8 mouse cellular contexts compared by ENCODE assay signal in genomic region chr8:70607603-70607897, GRCm38 (mm10). TPM values are rescaled to one million over a fixed set of nuclear protein-coding genes. Genes with fewer than 3 reads are reported as not detected.
DNase-seq lines count a peak whose midpoint lies in the region; ATAC-seq and TF ChIP-seq lines count a peak whose summit lies in the region.

No protein-coding gene starts in this region.

- no peak for ATAC-seq in limb, embryonic 11.5 days (ENCODE audit: insufficient number of reproducible peaks, low FRiP score, low TSS enrichment, low read depth)
- no peak for ATAC-seq in granulocyte monocyte progenitor cell, adult 5-6 weeks (replicated peaks; ENCODE audit: poor library complexity, severe bottlenecking)

- no peak overlapping the region; the same call in 1 of the 2 replicates for H3K27ac ChIP-seq in testis, adult 2 months (ENCODE audit: control insufficient read depth, insufficient read depth, low read depth, low read length)
- H3K27ac ChIP-seq in limb, embryonic 11.5 days (replicated peaks; ENCODE audit: low read depth, low read length), result peak overlapping the region; percentile 100; the same call in 1 of the 2 replicates
- H3K27ac ChIP-seq in olfactory bulb, adult 2 months (ENCODE audit: insufficient read depth, low read depth, low read length), result peak overlapping the region; percentile 85

- H3K27me3 ChIP-seq in testis, adult 2 months (ENCODE audit: control insufficient read depth, insufficient read depth, low read length), result no peaks in the 10 kb centered on the region
- H3K27me3 ChIP-seq in limb, embryonic 11.5 days (ENCODE audit: control insufficient read depth, insufficient read depth, low read length), result no peaks in the 10 kb centered on the region

- 22% methylated on average over 6 of the region's 6 CpGs for WGBS in limb, embryonic 11.5 days
- WGBS in olfactory bulb, adult 2 months, result 17% methylated on average over 6 of the region's 6 CpGs

- no peak for TF ChIP-seq POLR2A in testis, adult 2 months (IDR thresholded peaks at IDR 0.05; ENCODE audit: control insufficient read depth, low read depth, low read length)
- no peak for TF ChIP-seq POLR2A in olfactory bulb, adult 2 months (IDR thresholded peaks at IDR 0.05; ENCODE audit: insufficient read depth, low read depth, low read length)

- no peaks in the 10 kb centered on the region for H3K9me3 ChIP-seq in limb, embryonic 11.5 days (ENCODE audit: control insufficient read depth, low read length)

- H3K36me3 ChIP-seq in testis, adult 2 months (ENCODE audit: control insufficient read depth, insufficient read depth, low read length), result no peaks in the 10 kb centered on the region
- H3K36me3 ChIP-seq in limb, embryonic 11.5 days (ENCODE audit: control insufficient read depth, insufficient read depth, low read length), result peaks cover 3% of the 10 kb centered on the region; the same call in 1 of the 2 replicates

- peak overlapping the region; percentile 90 for H3K4me2 ChIP-seq in limb, embryonic 11.5 days (ENCODE audit: low read depth, severe bottlenecking)

- peak overlapping the region; percentile 83 for H3K4me3 ChIP-seq in testis, adult 2 months (ENCODE audit: control insufficient read depth, low read depth, low read length)
- peak overlapping the region; percentile 79 for H3K4me3 ChIP-seq in limb, embryonic 11.5 days (ENCODE audit: low read depth, low read length)
- H3K4me3 ChIP-seq in olfactory bulb, adult 2 months (ENCODE audit: insufficient read depth, low read depth, low read length), result peak overlapping the region; percentile 87

- H3K9ac ChIP-seq in limb, embryonic 11.5 days (ENCODE audit: low read length), result peak overlapping the region; percentile 92

- DNase-seq in cerebellum, adult 9-11 months, result peak; percentile 65
- DNase-seq in cerebellum, adult 9-10 months, result no peak
- no peak for DNase-seq in testis, postnatal 10 days (ENCODE audit: low spot score)
- DNase-seq in limb, embryonic 11.5 days (ENCODE audit: low spot score), result no peak
- no peak for DNase-seq in left cerebral cortex, adult 18-20 months (ENCODE audit: low spot score in 2 of 2)

- H3K4me1 ChIP-seq in testis, adult 2 months (ENCODE audit: control insufficient read depth, insufficient read depth, low read length), result peaks cover 37% of the 10 kb centered on the region
- peaks cover 26% of the 10 kb centered on the region for H3K4me1 ChIP-seq in limb, embryonic 11.5 days (ENCODE audit: control insufficient read depth, insufficient read depth, low read length)
- H3K4me1 ChIP-seq in olfactory bulb, adult 2 months (ENCODE audit: control insufficient read depth, insufficient read depth, low read length), result peaks cover 73% of the 10 kb centered on the region

- TF ChIP-seq CTCF in testis, adult 2 months (IDR thresholded peaks at IDR 0.05; ENCODE audit: control insufficient read depth, insufficient read depth, insufficient replicate concordance, low read depth, low read length), result no peak
- no peak for TF ChIP-seq CTCF in olfactory bulb, adult 2 months (IDR thresholded peaks at IDR 0.05; ENCODE audit: insufficient read depth, low read depth, low read length)

RNA-seq across cellular contexts. Expression of gene Ssbp4, which starts 1.1 kb away (rescaled TPM):
- polyA plus RNA-seq in testis, adult 2 months (2012; rRNA removed), result 35.6 and 38.9 TPM in 2 replicates
- polyA plus RNA-seq in limb, embryonic 11.5 days (2014; fragmentation: Nextera tagmentation; extraction: Ambion mirVana), result 167 and 177 TPM in 2 replicates
- not detected in 2 replicates for polyA plus RNA-seq in olfactory bulb, adult 2 months (2012; ENCODE audit: insufficient read depth, insufficient read length, low replicate concordance, missing spikeins)
- 100 to 1,000 TPM; 250 to 264 TPM for total RNA-seq in left cerebral cortex, adult 18-20 months (2021)
- total RNA-seq in granulocyte monocyte progenitor cell, adult 5-6 weeks (2014; fragmentation: Nextera tagmentation), result 53.8 and 75.4 TPM in 2 replicates
- total RNA-seq in granulocyte monocyte progenitor cell, adult 5-6 weeks (2017), result 35.2 and 87.9 TPM in 2 replicates

RNA-seq across cellular contexts. Expression of gene Lrrc25, which starts 8.4 kb away (rescaled TPM):
- polyA plus RNA-seq in testis, adult 2 months (2012; rRNA removed), result 1.4 TPM in 2 replicates
- polyA plus RNA-seq in limb, embryonic 11.5 days (2014; fragmentation: Nextera tagmentation; extraction: Ambion mirVana), result 0.57 TPM in 2 replicates
- not detected in 2 replicates for polyA plus RNA-seq in olfactory bulb, adult 2 months (2012; ENCODE audit: insufficient read depth, insufficient read length, low replicate concordance, missing spikeins)
- 1 to 10 TPM in 1 of 2 experiments, under 1 TPM in 1; 0.70 to 1.0 TPM for total RNA-seq in left cerebral cortex, adult 18-20 months (2021)
- 2.9 and 5.2 TPM in 2 replicates for total RNA-seq in granulocyte monocyte progenitor cell, adult 5-6 weeks (2014; fragmentation: Nextera tagmentation)
- 1.1 and 3.1 TPM in 2 replicates for total RNA-seq in granulocyte monocyte progenitor cell, adult 5-6 weeks (2017)

RNA-seq across cellular contexts. Expression of gene Isyna1, which starts 13.4 kb away (rescaled TPM):
- 561 and 588 TPM in 2 replicates for polyA plus RNA-seq in testis, adult 2 months (2012; rRNA removed)
- 100 and 114 TPM in 2 replicates for polyA plus RNA-seq in limb, embryonic 11.5 days (2014; fragmentation: Nextera tagmentation; extraction: Ambion mirVana)
- not detected in 2 replicates for polyA plus RNA-seq in olfactory bulb, adult 2 months (2012; ENCODE audit: insufficient read depth, insufficient read length, low replicate concordance, missing spikeins)
- 10 to 100 TPM; 50.4 to 60.8 TPM for total RNA-seq in left cerebral cortex, adult 18-20 months (2021)
- total RNA-seq in granulocyte monocyte progenitor cell, adult 5-6 weeks (2014; fragmentation: Nextera tagmentation), result 30.8 and 66.6 TPM in 2 replicates
- total RNA-seq in granulocyte monocyte progenitor cell, adult 5-6 weeks (2017), result 35.2 and 38.6 TPM in 2 replicates

RNA-seq across cellular contexts. Expression of gene Gdf15, which starts 24.7 kb away (rescaled TPM):
- polyA plus RNA-seq in testis, adult 2 months (2012; rRNA removed), result 1.3 and 1.4 TPM in 2 replicates
- polyA plus RNA-seq in limb, embryonic 11.5 days (2014; fragmentation: Nextera tagmentation; extraction: Ambion mirVana), result 0.15 TPM in 1 of 2 replicates, not detected in the other
- polyA plus RNA-seq in olfactory bulb, adult 2 months (2012; ENCODE audit: insufficient read depth, insufficient read length, low replicate concordance, missing spikeins), result not detected in 2 replicates
- total RNA-seq in left cerebral cortex, adult 18-20 months (2021), result not detected
- not detected in 2 replicates for total RNA-seq in granulocyte monocyte progenitor cell, adult 5-6 weeks (2014; fragmentation: Nextera tagmentation)
- total RNA-seq in granulocyte monocyte progenitor cell, adult 5-6 weeks (2017), result 0.67 TPM in 1 of 2 replicates, not detected in the other

RNA-seq across cellular contexts. Expression of gene Pgpep1, which starts 52.6 kb away (rescaled TPM):
- 3.7 and 4.9 TPM in 2 replicates for polyA plus RNA-seq in testis, adult 2 months (2012; rRNA removed)
- polyA plus RNA-seq in limb, embryonic 11.5 days (2014; fragmentation: Nextera tagmentation; extraction: Ambion mirVana), result 48.9 and 59.4 TPM in 2 replicates
- polyA plus RNA-seq in olfactory bulb, adult 2 months (2012; ENCODE audit: insufficient read depth, insufficient read length, low replicate concordance, missing spikeins), result not detected in 2 replicates
- total RNA-seq in left cerebral cortex, adult 18-20 months (2021), result 10 to 100 TPM; 11.6 to 17.9 TPM
- total RNA-seq in granulocyte monocyte progenitor cell, adult 5-6 weeks (2014; fragmentation: Nextera tagmentation), result 8.5 and 31.0 TPM in 2 replicates
- total RNA-seq in granulocyte monocyte progenitor cell, adult 5-6 weeks (2017), result 6.5 and 6.9 TPM in 2 replicates
